Mouse (Mus musculus) c-Kit-positive CD71-positive TER-119-negative erythroid progenitor cells, embryonic 14.5 days (primary cell): ENCODE measurements around the gene Cd274.
"Not testable (repeated sequence)": the region's sequence is repeated elsewhere in the genome, so short reads cannot be mapped to it uniquely, and the experiment has no call there.

Source experiments
- DNase-seq: peaks from one replicate; pipeline ENCODE4 v3.0.0-alpha.2; 2013; ENCODE audit warnings: low read depth

Cd274 gene

GRCm38 (mm10) chr19:29394721-29395120, 27.5 kb downstream of the Cd274 start:
- DNase-seq = no peak

GRCm38 (mm10) chr19:29396353-29396752, 29.1 kb downstream of the Cd274 start:
- DNase-seq = no peak

- no peak for DNase-seq
Measured at GRCm38 (mm10) chr19:29399786-29400185, 32.5 kb downstream of the Cd274 start.

- DNase-seq = peak; percentile 32
Measured at GRCm38 (mm10) chr19:29400466-29400865, 33.2 kb downstream of the Cd274 start.

GRCm38 (mm10) chr19:29402621-29403020, 35.4 kb downstream of the Cd274 start:
- DNase-seq = no peak

GRCm38 (mm10) chr19:29403251-29403650, 36.0 kb downstream of the Cd274 start:
- no peak for DNase-seq

- DNase-seq = no peak
Measured at GRCm38 (mm10) chr19:29405388-29405787, 38.1 kb downstream of the Cd274 start.

GRCm38 (mm10) chr19:29406042-29407017, 39.1 kb downstream of the Cd274 start:
- no peak for DNase-seq

- DNase-seq = no peak
Measured at GRCm38 (mm10) chr19:29410619-29411018, 43.4 kb downstream of the Cd274 start, which contains the start of gene Pdcd1lg2. Gene Pdcd1lg2 (plus strand): TSS chr19:29410919.

- no peak for DNase-seq
Measured at GRCm38 (mm10) chr19:29412476-29413420, 45.5 kb downstream of the Cd274 start.

GRCm38 (mm10) chr19:29414513-29414912, 47.3 kb downstream of the Cd274 start:
- DNase-seq = no peak

GRCm38 (mm10) chr19:29414917-29415316, 47.7 kb downstream of the Cd274 start:
- not testable (repeated sequence) for DNase-seq

GRCm38 (mm10) chr19:29416393-29416902, 49.2 kb downstream of the Cd274 start:
- DNase-seq = no peak

- no peak for DNase-seq
Measured at GRCm38 (mm10) chr19:29417188-29417587, 49.9 kb downstream of the Cd274 start.

- no peak for DNase-seq
Measured at GRCm38 (mm10) chr19:29417894-29418293, 50.6 kb downstream of the Cd274 start.

GRCm38 (mm10) chr19:29418661-29419115, 51.4 kb downstream of the Cd274 start:
- DNase-seq = no peak

GRCm38 (mm10) chr19:29419506-29419905, 52.3 kb downstream of the Cd274 start:
- DNase-seq = no peak

GRCm38 (mm10) chr19:29419946-29420345, 52.7 kb downstream of the Cd274 start:
- DNase-seq = no peak

- DNase-seq = no peak
Measured at GRCm38 (mm10) chr19:29420397-29420796, 53.1 kb downstream of the Cd274 start.

- DNase-seq = no peak
Measured at GRCm38 (mm10) chr19:29422013-29422645, 54.9 kb downstream of the Cd274 start.

GRCm38 (mm10) chr19:29422796-29423195, 55.5 kb downstream of the Cd274 start:
- DNase-seq = no peak

- no peak for DNase-seq
Measured at GRCm38 (mm10) chr19:29430516-29430915, 63.3 kb downstream of the Cd274 start.
